Mouse (Mus musculus): ENCODE measurements at regions not wholly inside any gene's neighbourhood (a gene's known extent, or its start where the extent isn't known, plus 50 kb on each side); places are given as distances from the start of the nearest gene placed in this dataset.

DNA sequence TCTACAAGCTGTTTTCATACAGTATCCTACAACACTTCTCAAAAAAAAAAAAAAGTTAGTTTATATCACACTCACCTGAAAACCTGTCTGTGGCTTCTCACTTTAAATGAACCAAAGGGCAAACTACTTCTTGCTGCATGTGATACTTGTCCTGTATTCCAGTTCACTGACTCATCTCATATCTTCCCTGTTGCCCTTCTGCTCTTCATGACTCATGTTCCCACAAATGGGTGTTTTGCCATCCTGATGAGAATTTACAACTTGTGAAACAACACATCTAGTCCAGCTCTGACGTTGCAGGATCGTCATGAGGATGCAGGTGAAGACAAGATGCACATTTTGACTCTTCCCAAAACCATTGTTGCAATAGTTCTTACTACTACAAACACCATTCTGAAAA lies 2412.7 kb upstream of the Gm7489 start:
- Histone ChIP-seq H3K27ac (ENCODE audit: control insufficient read depth, insufficient read depth, low read depth, low read length, poor library complexity) (no peak overlapping the region), H3K4me1 (ENCODE audit: control insufficient read depth, insufficient read depth, low read length) (no peaks in the 10 kb centered on the region), H3K4me3 (replicated peaks; ENCODE audit: control insufficient read depth, low read depth, low read length) (no peak overlapping the region)
- TF ChIP-seq CTCF (IDR thresholded peaks at IDR 0.05; ENCODE audit: control insufficient read depth, insufficient read depth, low read length): no peak
- TF ChIP-seq POLR2A (IDR thresholded peaks at IDR 0.05; ENCODE audit: borderline replicate concordance, control insufficient read depth, low read depth, low read length): no peak
- WGBS: 75% methylated on average over 2 of the region's 2 CpGs

DNA sequence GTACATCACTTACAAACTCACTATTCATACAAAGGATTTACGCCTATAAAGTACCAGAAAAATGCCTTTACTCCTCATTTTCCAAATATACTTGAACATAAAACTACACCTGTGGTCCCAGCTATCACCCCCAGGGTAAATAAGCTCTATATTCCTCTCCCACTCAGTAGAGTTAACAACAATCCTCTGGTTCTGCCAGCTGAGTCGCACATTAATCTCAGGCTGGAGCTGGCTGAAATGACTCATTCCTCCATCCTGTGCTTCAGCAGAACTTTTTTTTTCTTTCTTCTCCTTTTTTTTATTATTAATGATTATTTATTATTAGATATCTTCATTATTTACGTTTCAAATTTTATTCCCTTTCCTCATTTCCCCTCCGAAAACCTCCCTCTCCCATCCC lies 2402.8 kb upstream of the Gm7489 start:
- TF ChIP-seq POLR2A (IDR thresholded peaks at IDR 0.05; ENCODE audit: borderline replicate concordance, control insufficient read depth, low read depth, low read length) (no peak), CTCF (IDR thresholded peaks at IDR 0.05; ENCODE audit: control insufficient read depth, insufficient read depth, low read length) (no peak)
- H3K27ac ChIP-seq (ENCODE audit: control insufficient read depth, insufficient read depth, low read depth, low read length, poor library complexity): no peak overlapping the region
- no peaks in the 10 kb centered on the region for H3K4me1 ChIP-seq (ENCODE audit: control insufficient read depth, insufficient read depth, low read length)
- 77% methylated on average over 4 of the region's 4 CpGs for WGBS
- no peak overlapping the region for H3K4me3 ChIP-seq (replicated peaks; ENCODE audit: control insufficient read depth, low read depth, low read length)

GRCm38 (mm10) chr15:51484207-51484606 lies 2400.5 kb upstream of the Gm7489 start:
- Histone ChIP-seq H3K4me3 (replicated peaks; ENCODE audit: control insufficient read depth, low read depth, low read length) (no peak overlapping the region), H3K4me1 (ENCODE audit: control insufficient read depth, insufficient read depth, low read length) (no peaks in the 10 kb centered on the region), H3K27ac (ENCODE audit: control insufficient read depth, insufficient read depth, low read depth, low read length, poor library complexity) (no peak overlapping the region)
- TF ChIP-seq POLR2A (IDR thresholded peaks at IDR 0.05; ENCODE audit: borderline replicate concordance, control insufficient read depth, low read depth, low read length) (no peak), CTCF (IDR thresholded peaks at IDR 0.05; ENCODE audit: control insufficient read depth, insufficient read depth, low read length) (no peak)
- 84% methylated on average over 2 of the region's 2 CpGs for WGBS

DNA sequence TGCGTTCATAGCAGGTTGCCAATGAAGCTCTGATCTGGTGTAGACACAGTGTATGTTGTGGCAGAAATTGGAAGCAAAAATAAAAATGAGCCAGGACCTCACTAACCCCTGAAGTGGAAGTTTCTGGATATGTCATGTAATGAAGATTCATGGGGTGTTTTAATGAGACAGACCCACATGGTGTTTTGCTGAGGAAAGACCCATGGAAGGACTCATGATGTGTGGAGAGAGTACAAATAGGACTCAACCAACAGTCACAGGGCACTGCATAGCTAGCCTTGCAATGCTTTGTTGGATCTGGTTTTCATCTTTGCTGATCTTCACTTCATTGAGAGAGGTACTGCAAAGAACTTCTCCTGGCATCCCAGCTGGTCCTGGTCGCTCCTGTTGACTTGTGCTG lies 2399.2 kb upstream of the Gm7489 start:
- TF ChIP-seq POLR2A (IDR thresholded peaks at IDR 0.05; ENCODE audit: borderline replicate concordance, control insufficient read depth, low read depth, low read length) (no peak), CTCF (IDR thresholded peaks at IDR 0.05; ENCODE audit: control insufficient read depth, insufficient read depth, low read length) (no peak)
- H3K27ac ChIP-seq (ENCODE audit: control insufficient read depth, insufficient read depth, low read depth, low read length, poor library complexity): no peak overlapping the region
- no peak overlapping the region for H3K4me3 ChIP-seq (replicated peaks; ENCODE audit: control insufficient read depth, low read depth, low read length)
- H3K4me1 ChIP-seq (ENCODE audit: control insufficient read depth, insufficient read depth, low read length): no peaks in the 10 kb centered on the region
- 68% methylated on average over 2 of the region's 2 CpGs for WGBS

GRCm38 (mm10) chr15:51502058-51502741 lies 2382.5 kb upstream of the Gm7489 start:
- no peak for TF ChIP-seq CTCF (IDR thresholded peaks at IDR 0.05; ENCODE audit: control insufficient read depth, insufficient read depth, low read length)
- TF ChIP-seq POLR2A (IDR thresholded peaks at IDR 0.05; ENCODE audit: borderline replicate concordance, control insufficient read depth, low read depth, low read length): no peak
- no peak overlapping the region for H3K4me3 ChIP-seq (replicated peaks; ENCODE audit: control insufficient read depth, low read depth, low read length)
- no peak overlapping the region for H3K27ac ChIP-seq (ENCODE audit: control insufficient read depth, insufficient read depth, low read depth, low read length, poor library complexity)
- H3K4me1 ChIP-seq (ENCODE audit: control insufficient read depth, insufficient read depth, low read length): no peaks in the 10 kb centered on the region
- 79% methylated on average over 12 of the region's 12 CpGs for WGBS

GRCm38 (mm10) chr15:51502742-51503270 lies 2381.9 kb upstream of the Gm7489 start:
- H3K4me3 ChIP-seq (replicated peaks; ENCODE audit: control insufficient read depth, low read depth, low read length): no peak overlapping the region
- H3K27ac ChIP-seq (ENCODE audit: control insufficient read depth, insufficient read depth, low read depth, low read length, poor library complexity): no peak overlapping the region
- TF ChIP-seq POLR2A (IDR thresholded peaks at IDR 0.05; ENCODE audit: borderline replicate concordance, control insufficient read depth, low read depth, low read length): no peak
- TF ChIP-seq CTCF (IDR thresholded peaks at IDR 0.05; ENCODE audit: control insufficient read depth, insufficient read depth, low read length): no peak
- no peaks in the 10 kb centered on the region for H3K4me1 ChIP-seq (ENCODE audit: control insufficient read depth, insufficient read depth, low read length)
- WGBS: 85% methylated on average over 10 of the region's 10 CpGs

GRCm38 (mm10) chr15:51503341-51503740 lies 2381.4 kb upstream of the Gm7489 start:
- no peak for TF ChIP-seq POLR2A (IDR thresholded peaks at IDR 0.05; ENCODE audit: borderline replicate concordance, control insufficient read depth, low read depth, low read length)
- no peak for TF ChIP-seq CTCF (IDR thresholded peaks at IDR 0.05; ENCODE audit: control insufficient read depth, insufficient read depth, low read length)
- 72% methylated on average over 8 of the region's 8 CpGs for WGBS

GRCm38 (mm10) chr15:51504016-51504760 lies 2380.5 kb upstream of the Gm7489 start:
- WGBS: 85% methylated on average over 11 of the region's 11 CpGs
- Histone ChIP-seq H3K4me1 (ENCODE audit: control insufficient read depth, insufficient read depth, low read length) (no peaks in the 10 kb centered on the region), H3K27ac (ENCODE audit: control insufficient read depth, insufficient read depth, low read depth, low read length, poor library complexity) (no peak overlapping the region), H3K4me3 (replicated peaks; ENCODE audit: control insufficient read depth, low read depth, low read length) (no peak overlapping the region)
- TF ChIP-seq POLR2A (IDR thresholded peaks at IDR 0.05; ENCODE audit: borderline replicate concordance, control insufficient read depth, low read depth, low read length) (no peak), CTCF (IDR thresholded peaks at IDR 0.05; ENCODE audit: control insufficient read depth, insufficient read depth, low read length) (no peak)

More at GRCm38 (mm10) chr15:51503341-51503740, 2381.4 kb upstream of the Gm7489 start:
- no peaks in the 10 kb centered on the region for H3K4me1 ChIP-seq (ENCODE audit: control insufficient read depth, insufficient read depth, low read length)
- no peak overlapping the region for H3K4me3 ChIP-seq (replicated peaks; ENCODE audit: control insufficient read depth, low read depth, low read length)
- no peak overlapping the region for H3K27ac ChIP-seq (ENCODE audit: control insufficient read depth, insufficient read depth, low read depth, low read length, poor library complexity)

Measured in bone marrow, adult 2 months (tissue).